Mouse (Mus musculus) brain, adult 2 months (tissue): ENCODE data around the gene Ppard.
A peak's percentile ranks its signal among the peaks of the same experiment; 100 is the strongest.

Source experiments
- DNase-seq: peaks from one replicate; pipeline ENCODE4 v3.0.0; 2011; ENCODE audit warnings: low read depth, low spot score

Gene Ppard

GRCm38 (mm10) chr17:28283199-28283598 lies 50.7 kb downstream of the Ppard start:
- DNase-seq = no peak

- DNase-seq = no peak
These were observed 53.6 kb downstream of the Ppard start for GRCm38 (mm10) chr17:28286133-28286532.

GRCm38 (mm10) chr17:28286964-28287363 lies 54.5 kb downstream of the Ppard start:
- no peak for DNase-seq

- no peak for DNase-seq
These were observed 55.1 kb downstream of the Ppard start for GRCm38 (mm10) chr17:28287578-28287977.

GRCm38 (mm10) chr17:28287980-28288379 lies 55.5 kb downstream of the Ppard start:
- peak; percentile 52 for DNase-seq

- DNase-seq = no peak
These were observed 57.8 kb downstream of the Ppard start for GRCm38 (mm10) chr17:28290262-28290661.

- no peak for DNase-seq
These were observed 58.2 kb downstream of the Ppard start for GRCm38 (mm10) chr17:28290671-28291070.

GRCm38 (mm10) chr17:28291346-28291745 lies 58.8 kb downstream of the Ppard start:
- DNase-seq = no peak

GRCm38 (mm10) chr17:28293716-28294115 lies 61.2 kb downstream of the Ppard start:
- DNase-seq = no peak

GRCm38 (mm10) chr17:28294449-28295333 lies 62.2 kb downstream of the Ppard start:
- DNase-seq = peak; percentile 54

GRCm38 (mm10) chr17:28298888-28299287 lies 66.4 kb downstream of the Ppard start:
- no peak for DNase-seq

GRCm38 (mm10) chr17:28299669-28300320 lies 67.3 kb downstream of the Ppard start:
- no peak for DNase-seq

GRCm38 (mm10) chr17:28300323-28300722 lies 67.8 kb downstream of the Ppard start:
- DNase-seq = no peak

GRCm38 (mm10) chr17:28300850-28301249 lies 68.3 kb downstream of the Ppard start:
- no peak for DNase-seq

GRCm38 (mm10) chr17:28305172-28305571 lies 72.7 kb downstream of the Ppard start:
- no peak for DNase-seq

- DNase-seq = peak; percentile 93
These were observed 76.0 kb downstream of the Ppard start for GRCm38 (mm10) chr17:28308297-28309195.

GRCm38 (mm10) chr17:28310831-28311230 lies 78.3 kb downstream of the Ppard start:
- no peak for DNase-seq

- DNase-seq = no peak
These were observed 79.0 kb downstream of the Ppard start for GRCm38 (mm10) chr17:28311366-28312132.

GRCm38 (mm10) chr17:28312232-28313211 lies 80.0 kb downstream of the Ppard start:
- peak; percentile 36 for DNase-seq
